Mouse (Mus musculus) heart, postnatal 0 days (tissue): ENCODE data around the gene Prrt4. TPM values are rescaled to one million over a fixed set of nuclear protein-coding genes. Genes with fewer than 3 reads are reported as not detected.
"Not testable (repeated sequence)": the region's sequence is repeated elsewhere in the genome, so short reads cannot be mapped to it uniquely, and the experiment has no call there.

Experiments used
- ATAC-seq: fragments of 200-750 bp; cut with Nextera tagmentation; 2 replicates; pipeline ENCODE4 v1.8.0; 2017; ENCODE audit warnings: low read depth, moderate number of reproducible peaks, moderate library complexity; ENCODE audit not compliant: insufficient read depth
- DNase-seq: peaks from one replicate; pipeline ENCODE4 v3.0.0-alpha.2; 2016; ENCODE audit warnings: low spot score
- H3K27ac ChIP-seq: fragments of 300-500 bp; sonication (generic); 2 replicates; pipeline ENCODE4 v1.5.1; 2014; ENCODE audit warnings: low read depth, mild to moderate bottlenecking
- H3K27me3 ChIP-seq: fragments of 300-500 bp; sonication (generic); 2 replicates; pipeline ENCODE4 v1.6.1; 2014; ENCODE audit warnings: low read length, mixed read lengths; ENCODE audit not compliant: control insufficient read depth, insufficient read depth
- H3K36me3 ChIP-seq: fragments of 300-500 bp; sonication (generic); replicated peaks from 2 replicates; pipeline ENCODE4 v1.6.1; 2014; ENCODE audit warnings: low read length, mixed read lengths; ENCODE audit not compliant: control insufficient read depth, insufficient read depth
- H3K4me1 ChIP-seq: fragments of 300-500 bp; sonication (generic); 2 replicates; pipeline ENCODE4 v1.6.1; 2014; ENCODE audit warnings: antibody characterized with exemption; ENCODE audit not compliant: control insufficient read depth, insufficient read depth
- H3K4me2 ChIP-seq: fragments of 300-500 bp; sonication (generic); 2 replicates; pipeline ENCODE4 v1.6.1; 2014; ENCODE audit warnings: low read depth, mild to moderate bottlenecking, low read length, moderate library complexity
- H3K4me3 ChIP-seq: fragments of 300-500 bp; sonication (generic); 2 replicates; pipeline ENCODE4 v1.5.1; 2014; ENCODE audit warnings: low read depth, low read length
- H3K9ac ChIP-seq: fragments of 300-500 bp; sonication (generic); replicated peaks from 2 replicates; pipeline ENCODE4 v1.6.1; 2014; ENCODE audit warnings: low read depth, low read length, mixed read lengths
- H3K9me3 ChIP-seq: fragments of 300-500 bp; sonication (generic); replicated peaks from 2 replicates; pipeline ENCODE4 v1.6.1; 2016; ENCODE audit warnings: low read length; ENCODE audit not compliant: control insufficient read depth
- CTCF ChIP-seq: IDR thresholded peaks from 2 replicates; pipeline ENCODE4 v1.5.1; 2016; ENCODE audit warnings: antibody characterized with exemption, control low read depth, low read depth
- EP300 ChIP-seq: IDR thresholded peaks from 2 replicates; pipeline ENCODE4 v1.6.1; 2016; ENCODE audit warnings: antibody characterized with exemption, low read depth
- WGBS: fragments of 180-500 bp; shearing (Covaris S2); extraction: QIAGEN DNeasy Blood & Tissue Kit; methylation state at CpG from one replicate; pipeline ENCODE4 v1.1.7; 2014; 5-methylcytosine and 5-hydroxymethylcytosine counted together
- polyA plus RNA-seq: library from polyadenylated mRNA; unstranded; fragments of >200 nt; fragmentation: Nextera tagmentation; extraction: Ambion mirVana; gene quantifications from 2 replicates; pipeline ENCODE4 v1.2.1, GENCODE M21; 2015
- total RNA-seq: library from RNA; depleted of rRNA; stranded (reverse); fragments of >200 nt; gene quantifications from 2 replicates; pipeline ENCODE4 v1.2.3, GENCODE M21; 2014; ENCODE audit warnings: low replicate concordance; rRNA removed

Gene Prrt4
- total RNA-seq (0.65 and 4.9 TPM in 2 replicates), polyA plus RNA-seq (1.3 and 1.6 TPM in 2 replicates)

DNA sequence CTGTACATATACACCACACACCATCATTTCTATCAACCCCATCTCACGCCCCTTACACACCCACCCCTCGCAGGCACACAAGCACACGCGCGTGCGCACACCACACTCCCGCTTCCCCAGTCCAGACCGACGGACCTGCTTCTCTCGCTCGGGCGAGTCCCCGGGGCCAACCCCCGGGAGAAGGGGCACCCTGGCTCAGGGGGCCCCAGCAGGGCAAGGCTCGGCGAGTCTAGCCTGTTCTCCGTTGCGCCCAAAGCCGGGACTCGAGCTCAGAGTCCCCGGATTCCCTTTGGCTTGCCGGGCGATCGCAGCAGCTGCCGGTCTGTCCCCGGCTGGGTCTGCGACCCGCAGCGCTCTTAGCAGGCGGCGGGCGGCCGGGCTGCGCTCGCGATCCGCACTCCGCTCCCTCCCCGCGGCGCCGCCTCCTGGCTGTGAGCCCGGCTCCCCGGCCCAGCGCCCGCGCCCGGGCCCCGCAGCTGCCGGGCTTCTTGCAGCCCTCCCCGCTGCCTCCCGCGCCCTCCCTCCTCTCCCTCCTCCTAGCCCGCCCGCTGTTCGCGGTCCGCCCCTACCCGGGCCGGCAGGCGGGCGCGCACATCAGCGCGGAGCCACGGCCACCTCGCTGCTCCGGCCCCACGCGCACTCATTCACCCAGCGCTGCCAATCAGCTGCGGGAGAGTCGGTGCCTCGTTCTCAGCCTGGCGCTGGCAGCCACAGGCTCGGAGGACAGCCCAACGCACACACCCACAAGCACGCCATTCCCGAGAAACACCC is at the start of gene Prrt4:
Gene Prrt4 (minus strand): TSS at position 697 of the 771 bp plus-strand sequence.
- no peak for DNase-seq
- WGBS: under 1% methylated on average over 64 of the region's 79 CpGs
- no peak within 1 kb of the TSS for H3K27ac ChIP-seq

GRCm38 (mm10) chr6:29217717-29218116 is 38.3 kb upstream of the Prrt4 start:
- not testable (repeated sequence) for DNase-seq, ATAC-seq, H3K36me3 ChIP-seq, H3K9ac ChIP-seq, H3K4me2 ChIP-seq, H3K27me3 ChIP-seq, H3K27ac ChIP-seq, H3K4me3 ChIP-seq, H3K9me3 ChIP-seq
- H3K4me1 ChIP-seq: peaks cover 12% of the 10 kb centered on the region
- WGBS: 65% methylated on average over 2 of the region's 3 CpGs

More for the DNA sequence above, at the start of gene Prrt4:
- ATAC-seq: peak; percentile 59
- H3K4me1 ChIP-seq: no peaks in the 10 kb centered on the region
- H3K27me3 ChIP-seq: peaks cover 75% of the 10 kb centered on the region
- H3K9ac ChIP-seq: peak within 1 kb of the TSS; percentile 52
- TF ChIP-seq EP300 (no peak), CTCF (no peak)
- H3K4me2 ChIP-seq: peak within 1 kb of the TSS; percentile 92
- H3K9me3 ChIP-seq: no peaks in the 10 kb centered on the region
- H3K4me3 ChIP-seq: peak within 1 kb of the TSS; percentile 60
- no peaks in the 10 kb centered on the region for H3K36me3 ChIP-seq

DNA sequence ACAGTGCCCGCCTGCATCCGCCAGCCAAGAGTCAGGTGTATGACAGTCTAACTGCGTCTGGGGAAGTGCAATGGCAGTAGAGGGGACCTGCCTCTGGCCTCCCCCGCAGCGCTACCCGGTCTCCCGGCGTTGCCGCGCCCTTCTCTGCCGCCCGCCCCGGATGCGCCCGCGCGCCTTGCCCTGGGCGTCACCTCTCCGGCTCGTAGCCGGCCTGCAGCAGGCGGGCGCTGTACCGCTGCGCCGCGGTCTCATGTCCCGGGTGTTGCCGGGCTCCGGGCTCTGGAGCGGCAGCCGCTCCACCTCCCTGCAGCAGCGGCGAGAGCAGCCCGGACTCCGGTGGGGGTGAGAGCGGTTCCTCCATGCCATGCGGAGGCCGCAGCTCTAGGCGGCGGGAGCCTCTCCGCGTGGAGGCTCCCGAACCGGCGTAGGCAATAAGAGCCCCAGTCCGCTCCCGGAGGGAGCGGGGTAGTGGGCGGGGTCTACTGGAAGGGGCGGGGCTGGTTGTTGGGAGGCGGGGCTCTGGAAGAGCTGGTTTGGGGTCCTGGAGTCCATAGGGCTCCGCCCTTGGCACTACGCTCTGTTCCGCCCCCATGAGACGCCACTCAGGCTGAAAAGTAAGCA is 36.6 kb upstream of the Prrt4 start, which contains the start of gene Impdh1:
Gene Impdh1 (minus strand): TSS at position 484 of the 621 bp plus-strand sequence.
- no peak for TF ChIP-seq EP300
- TF ChIP-seq CTCF: no peak
- H3K4me2 ChIP-seq: peak within 1 kb of the TSS; percentile 96
- H3K9ac ChIP-seq: peak within 1 kb of the TSS; percentile 66
- H3K4me1 ChIP-seq: peaks cover 19% of the 10 kb centered on the region
- H3K9me3 ChIP-seq: no peaks in the 10 kb centered on the region
- WGBS: 1% methylated on average over 56 of the region's 56 CpGs
- peak; percentile 46 for DNase-seq
- H3K27me3 ChIP-seq: peaks cover 9% of the 10 kb centered on the region; the same call in 1 of the 2 replicates
- peak within 1 kb of the TSS; percentile 79 for H3K4me3 ChIP-seq
- peak; percentile 80 for ATAC-seq
- peak within 1 kb of the TSS; percentile 71 for H3K27ac ChIP-seq
- H3K36me3 ChIP-seq: no peaks in the 10 kb centered on the region

DNA sequence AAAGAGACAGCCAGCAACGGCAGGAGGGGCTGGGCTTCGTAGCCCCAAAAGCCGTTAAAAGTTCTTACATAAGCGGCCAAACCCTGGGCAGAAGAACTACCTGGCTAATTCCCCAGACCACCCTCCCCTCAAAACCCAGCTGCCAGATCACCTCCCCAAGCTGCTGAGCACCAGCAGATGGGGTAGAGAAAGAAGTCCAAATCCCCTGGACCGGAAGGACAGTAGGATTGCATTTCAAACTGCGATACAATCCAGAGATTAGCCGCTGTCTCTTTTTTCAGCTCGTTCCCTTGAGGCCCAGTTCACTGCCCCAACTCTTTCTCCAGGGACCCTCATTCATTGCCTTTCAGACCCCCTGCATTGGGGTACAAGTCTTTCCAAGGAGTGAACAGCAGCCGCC is 35.8 kb upstream of the Prrt4 start:
- H3K27ac ChIP-seq: no peak overlapping the region

DNA sequence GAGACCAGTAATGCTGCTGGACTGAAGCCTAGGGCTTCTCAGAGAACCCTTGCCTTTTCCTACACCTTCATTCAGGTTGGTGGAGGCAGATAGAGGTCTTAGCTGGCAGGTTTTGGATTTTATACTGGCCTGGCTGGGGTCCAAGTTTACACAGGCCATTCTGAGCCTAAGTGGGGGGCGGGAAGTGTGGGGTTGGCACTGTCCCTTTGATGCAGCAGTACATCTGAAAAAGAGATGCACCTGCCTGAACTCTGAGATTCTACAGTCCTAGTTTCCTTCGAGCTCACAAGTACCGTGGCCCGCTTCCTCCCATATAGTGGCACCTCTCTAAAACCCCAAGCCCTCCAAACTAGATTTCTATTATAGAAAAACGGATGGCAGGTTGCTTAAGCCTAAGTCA is 35.4 kb upstream of the Prrt4 start:
- TF ChIP-seq CTCF: no peak
- TF ChIP-seq EP300: no peak
- DNase-seq (no peak), ATAC-seq (no peak)
- peaks cover 24% of the 10 kb centered on the region for H3K4me1 ChIP-seq
- WGBS: 55% methylated on average over 5 of the region's 5 CpGs
- peaks cover 9% of the 10 kb centered on the region; the same call in 1 of the 2 replicates for H3K27me3 ChIP-seq
- no peaks in the 10 kb centered on the region for H3K36me3 ChIP-seq
- no peak overlapping the region for H3K9ac ChIP-seq
- H3K9me3 ChIP-seq: no peaks in the 10 kb centered on the region
- peak overlapping the region; percentile 32 for H3K27ac ChIP-seq
- H3K4me3 ChIP-seq: peak overlapping the region; percentile 79
- H3K4me2 ChIP-seq: peak overlapping the region; percentile 96

More for the DNA sequence above, 35.8 kb upstream of the Prrt4 start:
- TF ChIP-seq CTCF (no peak), EP300 (no peak)
- no peak for DNase-seq
- Histone ChIP-seq H3K4me2 (peak overlapping the region; percentile 96), H3K27me3 (peaks cover 9% of the 10 kb centered on the region; the same call in 1 of the 2 replicates), H3K4me1 (peaks cover 23% of the 10 kb centered on the region), H3K9ac (peak overlapping the region; percentile 66; the same call in 1 of the 2 replicates), H3K9me3 (no peaks in the 10 kb centered on the region), H3K4me3 (peak overlapping the region; percentile 79), H3K36me3 (no peaks in the 10 kb centered on the region)
- 29% methylated on average over 9 of the region's 9 CpGs for WGBS
- ATAC-seq: no peak
